Comparison of ENCODE assay signal across 34 mouse cellular contexts in the genomic region with DNA sequence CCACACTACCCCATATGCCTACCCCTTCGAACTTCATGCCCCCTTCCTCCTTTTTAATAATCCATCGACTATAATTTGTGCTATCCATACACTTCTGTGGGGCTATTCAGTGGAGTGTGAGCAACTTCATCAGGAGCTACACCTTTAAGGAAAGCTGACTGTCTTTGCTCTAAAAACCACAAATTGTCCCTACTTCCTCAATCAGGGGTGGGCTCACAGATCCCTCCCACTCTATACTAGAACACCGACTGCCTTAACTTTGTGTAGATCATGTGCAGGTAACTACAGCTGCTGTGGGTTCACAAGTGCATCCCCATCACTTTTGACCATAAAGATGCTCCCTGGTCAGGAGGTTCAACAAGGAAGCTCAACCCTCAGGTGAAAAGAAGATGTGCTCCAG. TPM values are rescaled to one million over a fixed set of nuclear protein-coding genes. Genes with fewer than 3 reads are reported as not detected.
"Had no signal": no experiment of that assay in that cellular context is flagged by ENCODE, and none has a peak within 500 bp of the region (broad histone marks: within the 10 kb centered on the region; RNA-seq: fewer than 3 reads in every experiment).

No protein-coding gene starts in this region.

- H3K4me1 ChIP-seq: hindbrain, embryonic 10.5 days; hindbrain, embryonic 12.5 days; intestine, embryonic 15.5 days; limb, embryonic 10.5 days; limb, embryonic 12.5 days; liver, embryonic 13.5 days; liver, embryonic 15.5 days had no signal

- H3K4me3 ChIP-seq: heart, adult 2 months; heart, embryonic 13.5 days; heart, embryonic 15.5 days; hindbrain, embryonic 10.5 days; hindbrain, embryonic 12.5 days; intestine, embryonic 15.5 days; layer of hippocampus, adult 2 months; limb, embryonic 10.5 days; limb, embryonic 12.5 days; liver, embryonic 13.5 days; liver, embryonic 15.5 days had no signal

- H3K36me3 ChIP-seq: heart, embryonic 15.5 days; hindbrain, embryonic 10.5 days; hindbrain, embryonic 12.5 days; intestine, embryonic 15.5 days; limb, embryonic 10.5 days; limb, embryonic 12.5 days; liver, embryonic 13.5 days; liver, embryonic 15.5 days had no signal

- ATAC-seq: hindbrain, embryonic 16.5 days; inflammation-experienced regulatory T-cells, adult 6 months; intestine, embryonic 15.5 days; intestine, postnatal 0 days had no signal

- H3K27ac ChIP-seq: heart, adult 2 months; heart, embryonic 13.5 days; heart, embryonic 15.5 days; hindbrain, embryonic 10.5 days; hindbrain, embryonic 12.5 days; hindbrain, embryonic 14.5 days; intestine, embryonic 15.5 days; layer of hippocampus, adult 2 months; limb, embryonic 10.5 days; limb, embryonic 12.5 days; liver, embryonic 13.5 days; liver, embryonic 15.5 days had no signal

- H3K27me3 ChIP-seq: heart, embryonic 13.5 days; heart, embryonic 15.5 days; hindbrain, embryonic 12.5 days; intestine, embryonic 15.5 days; limb, embryonic 12.5 days; liver, embryonic 13.5 days; liver, embryonic 15.5 days had no signal

- H3K9me3 ChIP-seq: heart, embryonic 13.5 days; heart, embryonic 15.5 days; hindbrain, embryonic 10.5 days; hindbrain, embryonic 12.5 days; intestine, embryonic 15.5 days; limb, embryonic 10.5 days; limb, embryonic 12.5 days; liver, embryonic 13.5 days; liver, embryonic 15.5 days had no signal

- DNase-seq: gastrocnemius, postnatal 14 days; gastrocnemius, postnatal 36 days; heart, adult 2 months; heart, postnatal 14 days; heart, postnatal 36 days; kidney, adult 18-20 months; kidney, adult 8-10 months; kidney, postnatal 10 days; kidney, postnatal 25 days; kidney, postnatal 4 days; layer of hippocampus, adult 9-11 months; layer of hippocampus, postnatal 36 days; liver; liver, embryonic 13.5 days had no signal

- H3K9ac ChIP-seq: heart, embryonic 13.5 days; heart, embryonic 15.5 days; hindbrain, embryonic 12.5 days; hindbrain, embryonic 14.5 days; intestine, embryonic 15.5 days; limb, embryonic 12.5 days; liver, embryonic 13.5 days; liver, embryonic 15.5 days had no signal

RNA-seq across cellular contexts. Expression of gene Spata46, which starts 31.3 kb away (rescaled TPM):
- total RNA-seq: gastrocnemius, adult 18-20 months; gastrocnemius, adult 8-10 months; gastrocnemius, postnatal 14 days; gastrocnemius, postnatal 36 days; heart, adult 2 months; heart, postnatal 14 days; heart, postnatal 36 days; layer of hippocampus, adult 2 months; layer of hippocampus, postnatal 14 days; layer of hippocampus, postnatal 36 days; left cerebral cortex, adult 18-20 months; left cerebral cortex, adult 8-10 months; left cerebral cortex, postnatal 10 days; left cerebral cortex, postnatal 25 days had no signal
- polyA plus RNA-seq: inflammation-experienced regulatory T-cells, adult 6 months had no signal

RNA-seq across cellular contexts. Expression of gene Gm7694, which starts 33.8 kb away (rescaled TPM):
- polyA plus RNA-seq: inflammation-experienced regulatory T-cells, adult 6 months had no signal
